Mouse (Mus musculus): ENCODE measurements at regions not wholly inside any gene's neighbourhood (a gene's known extent, or its start where the extent isn't known, plus 50 kb on each side); places are given as distances from the start of the nearest gene placed in this dataset.

DNA sequence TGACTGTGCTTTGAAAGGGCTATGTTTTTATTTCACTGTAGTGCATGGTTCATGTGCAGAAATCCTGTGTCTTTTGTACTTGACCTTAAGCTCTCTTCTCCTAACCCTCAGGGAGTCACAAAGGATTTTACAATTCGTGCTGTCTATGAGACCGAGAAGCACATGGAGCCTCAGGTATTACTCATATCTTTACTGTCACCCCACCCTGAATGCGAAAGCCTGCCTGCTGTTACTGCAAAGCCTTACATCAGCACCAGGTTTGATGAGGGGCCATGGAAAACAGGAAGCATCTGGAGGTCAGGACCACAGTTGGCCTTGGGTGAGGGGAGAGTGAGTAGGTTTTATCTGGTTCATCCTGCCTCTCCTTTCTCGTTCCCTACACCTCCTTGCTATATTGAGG, 150.3 kb downstream of the Snx19 start:
- TF ChIP-seq CTCF (IDR thresholded peaks at IDR 0.05; ENCODE audit: control insufficient read depth, insufficient read depth, insufficient replicate concordance, low read depth, low read length) (no peak), POLR2A (IDR thresholded peaks at IDR 0.05; ENCODE audit: control insufficient read depth, low read depth, low read length) (no peak)

Measured in testis, adult 2 months (tissue).